Mouse (Mus musculus) heart, adult 2 months (tissue): ENCODE measurements around the gene Jmjd7.

Experiments used
- CTCF ChIP-seq: fragments of 200-600 bp; IDR thresholded peaks from 2 replicates; pipeline ENCODE4 v1.8.1; 2022; ENCODE audit warnings: antibody characterized with exemption, mild to moderate bottlenecking, moderate library complexity
- POLR2A ChIP-seq: fragments of 200-500 bp; IDR thresholded peaks from 2 replicates; pipeline ENCODE4 v1.6.1; 2011; ENCODE audit warnings: mild to moderate bottlenecking, low read depth, low read length, control low read depth; ENCODE audit not compliant: insufficient read depth

GRCm38 (mm10) chr2:120054771-120055552, 27.7 kb downstream of the Jmjd7 start:
- TF ChIP-seq CTCF (no peak), POLR2A (0 out of 2 replicates have a peak, but pooled peaks have one; percentile 27)
